Mouse (Mus musculus): ENCODE measurements around the gene Slc35e4. TPM values are rescaled to one million over a fixed set of nuclear protein-coding genes. Genes with fewer than 3 reads are reported as not detected.
"Not testable (repeated sequence)": the region's sequence is repeated elsewhere in the genome, so short reads cannot be mapped to it uniquely, and the experiment has no call there.

Gene Slc35e4
- 8.1 and 10.6 TPM in 2 replicates for polyA plus RNA-seq (2012; rRNA removed)

DNA sequence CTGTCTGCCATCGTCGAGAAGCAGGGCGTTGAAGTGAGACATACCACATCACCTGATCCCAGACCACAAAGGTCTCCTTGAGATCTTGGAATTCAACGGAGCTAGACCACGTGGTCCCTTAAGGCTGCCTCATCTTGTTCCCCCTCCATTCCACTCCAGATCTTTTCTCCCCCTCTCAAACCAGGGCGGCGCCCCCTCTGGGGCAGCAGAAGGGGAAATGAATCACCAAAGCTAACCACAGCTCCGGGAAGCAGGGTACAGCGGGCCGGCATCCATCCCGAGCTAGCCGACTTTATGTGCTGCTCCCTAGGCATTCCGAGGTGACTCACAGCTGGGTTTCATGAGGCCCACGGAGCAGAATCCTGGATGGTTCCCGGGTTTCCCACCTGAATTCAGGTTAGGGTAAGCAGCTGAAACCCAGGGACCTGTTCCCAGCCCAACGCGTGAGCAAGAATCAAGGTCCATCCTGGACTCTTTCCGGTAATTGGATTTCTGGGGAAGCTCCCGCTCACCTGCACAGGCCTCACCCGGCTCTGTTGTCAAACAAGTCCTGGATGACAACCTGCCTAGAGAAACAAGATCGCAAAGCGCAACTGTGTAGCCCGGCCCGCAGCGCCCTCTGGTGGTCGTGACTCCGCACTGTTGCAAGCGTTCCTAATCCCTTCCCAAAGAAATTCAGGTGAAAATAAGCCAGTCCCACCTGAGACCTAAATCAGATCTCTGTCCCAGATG, at the start of gene Slc35e4:
Gene Slc35e4 (minus strand): TSS at position 556 of the 732 bp plus-strand sequence.
- Histone ChIP-seq H3K36me3 (ENCODE audit: control insufficient read depth, insufficient read depth, low read length) (peaks cover 1% of the 10 kb centered on the region; the same call in 1 of the 2 replicates), H3K4me1 (ENCODE audit: control insufficient read depth, insufficient read depth, low read length) (peaks cover 8% of the 10 kb centered on the region; the same call in 1 of the 2 replicates), H3K27me3 (replicated peaks; ENCODE audit: control insufficient read depth, insufficient read depth, low read length) (no peaks in the 10 kb centered on the region), H3K4me3 (ENCODE audit: insufficient read depth, low read depth, low read length) (peak within 1 kb of the TSS; percentile 70), H3K27ac (ENCODE audit: insufficient read depth, low read depth, low read length) (peak within 1 kb of the TSS; percentile 61)
- TF ChIP-seq CTCF (conservative IDR thresholded peaks at IDR 0.05; ENCODE audit: insufficient read depth, insufficient read length, low read depth, low read length) (peak; percentile 86), POLR2A (IDR thresholded peaks at IDR 0.05; ENCODE audit: low read depth, low read length) (no peak)
- under 1% methylated on average over 28 of the region's 28 CpGs for WGBS
- DNase-seq, result peak; percentile 87

DNA sequence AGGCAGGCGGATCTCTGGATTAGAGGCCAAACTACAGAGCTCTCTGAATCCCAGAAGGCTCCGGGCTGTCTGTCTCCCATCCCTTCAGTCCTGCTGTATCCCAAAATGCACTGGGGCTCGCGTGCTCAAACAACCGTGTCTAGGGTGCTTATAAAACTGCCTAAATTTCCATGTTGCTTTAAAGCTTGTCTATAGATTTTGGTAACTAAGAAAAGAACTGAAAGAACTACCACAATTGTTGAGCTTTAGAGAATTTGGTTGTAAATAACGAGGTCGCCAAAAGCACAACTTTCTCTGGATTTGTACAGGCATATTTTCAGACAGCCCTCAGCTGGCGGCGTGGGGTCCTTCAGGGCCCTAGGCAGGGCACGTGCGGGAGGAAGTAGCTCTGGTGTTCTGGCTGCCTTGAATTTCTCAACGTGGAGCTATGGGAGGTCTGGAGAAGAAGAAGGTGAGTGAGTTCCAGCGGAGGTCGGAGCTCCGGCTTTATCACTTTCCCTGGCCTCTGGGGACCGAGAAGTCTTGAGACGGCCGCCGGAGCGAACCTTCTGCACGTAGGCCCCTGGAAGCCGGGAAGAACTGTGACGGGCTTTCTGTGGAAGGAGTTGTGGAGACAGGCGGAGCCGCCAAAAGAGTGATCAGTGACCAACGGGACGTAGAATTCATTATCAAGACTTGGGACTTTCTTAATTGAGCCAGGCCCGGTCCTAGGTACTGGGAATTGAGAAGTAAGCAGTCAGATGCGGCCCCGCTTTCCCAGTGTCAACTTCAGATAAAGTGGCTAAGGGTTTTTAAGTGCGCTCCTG, 49.3 kb upstream of the Slc35e4 start, which contains the start of gene Pes1:
Gene Pes1 (plus strand): TSS at position 366 of the 806 bp plus-strand sequence.
- peak within 1 kb of the TSS; percentile 46 for H3K27ac ChIP-seq (ENCODE audit: insufficient read depth, low read depth, low read length)
- H3K4me1 ChIP-seq (ENCODE audit: control insufficient read depth, insufficient read depth, low read length), result peaks cover 8% of the 10 kb centered on the region; the same call in 1 of the 2 replicates
- H3K36me3 ChIP-seq (ENCODE audit: control insufficient read depth, insufficient read depth, low read length), result no peaks in the 10 kb centered on the region
- TF ChIP-seq CTCF (conservative IDR thresholded peaks at IDR 0.05; ENCODE audit: insufficient read depth, insufficient read length, low read depth, low read length) (no peak), POLR2A (IDR thresholded peaks at IDR 0.05; ENCODE audit: low read depth, low read length) (no peak)
- H3K27me3 ChIP-seq (replicated peaks; ENCODE audit: control insufficient read depth, insufficient read depth, low read length), result no peaks in the 10 kb centered on the region
- DNase-seq, result peak; percentile 92
- WGBS, result under 1% methylated on average over 31 of the region's 31 CpGs
- H3K4me3 ChIP-seq (ENCODE audit: insufficient read depth, low read depth, low read length), result peak within 1 kb of the TSS; percentile 81

DNA sequence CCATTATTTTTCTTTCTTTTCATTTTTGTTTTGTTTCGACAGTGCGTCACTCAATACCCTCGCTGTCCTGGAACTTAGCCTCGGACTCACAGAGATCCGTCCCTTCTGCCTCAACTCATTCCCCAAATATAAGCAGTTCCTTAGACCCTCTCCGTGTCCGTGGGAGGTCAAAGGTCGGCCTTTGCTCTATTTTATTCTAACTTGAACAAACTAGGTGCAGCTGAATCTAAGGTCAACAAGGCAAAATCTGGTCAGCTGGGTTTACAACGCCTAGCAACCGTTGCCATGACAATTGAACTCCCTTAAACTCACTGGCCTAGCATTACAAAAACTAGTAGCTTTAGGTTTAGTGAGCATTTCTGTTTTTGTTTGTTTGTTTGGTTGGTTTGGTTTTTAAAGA, 48.7 kb upstream of the Slc35e4 start:
- DNase-seq, result no peak
- H3K4me1 ChIP-seq (ENCODE audit: control insufficient read depth, insufficient read depth, low read length), result peaks cover 8% of the 10 kb centered on the region; the same call in 1 of the 2 replicates
- H3K27me3 ChIP-seq (replicated peaks; ENCODE audit: control insufficient read depth, insufficient read depth, low read length), result no peaks in the 10 kb centered on the region
- no peaks in the 10 kb centered on the region for H3K36me3 ChIP-seq (ENCODE audit: control insufficient read depth, insufficient read depth, low read length)
- H3K27ac ChIP-seq (ENCODE audit: insufficient read depth, low read depth, low read length), result peak overlapping the region; percentile 46; the same call in 1 of the 2 replicates
- 76% methylated on average over 10 of the region's 10 CpGs for WGBS
- TF ChIP-seq POLR2A (IDR thresholded peaks at IDR 0.05; ENCODE audit: low read depth, low read length), result no peak
- TF ChIP-seq CTCF (conservative IDR thresholded peaks at IDR 0.05; ENCODE audit: insufficient read depth, insufficient read length, low read depth, low read length), result no peak
- H3K4me3 ChIP-seq (ENCODE audit: insufficient read depth, low read depth, low read length), result peak overlapping the region; percentile 44

DNA sequence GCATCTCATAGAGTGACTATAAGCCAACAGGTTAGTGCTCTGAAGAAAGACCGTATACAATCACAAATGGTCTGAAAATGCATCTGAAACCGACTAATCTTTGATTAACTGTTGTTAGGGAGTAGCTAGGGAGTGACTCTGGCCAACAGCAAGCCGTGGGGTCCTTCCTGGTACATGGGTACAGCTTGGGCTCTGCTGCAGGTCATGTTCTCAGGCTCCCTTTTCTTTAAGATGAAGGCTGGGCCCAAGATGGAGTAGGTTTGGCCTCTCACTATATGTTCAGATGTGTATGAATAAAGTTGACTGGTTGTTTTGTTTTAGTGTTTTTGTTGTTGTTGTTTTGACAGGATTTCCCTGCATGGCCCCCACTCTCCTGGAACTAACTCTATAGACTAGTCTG, 47.3 kb upstream of the Slc35e4 start:
- no peak overlapping the region for H3K27ac ChIP-seq (ENCODE audit: insufficient read depth, low read depth, low read length)
- 76% methylated on average over 3 of the region's 3 CpGs for WGBS
- TF ChIP-seq CTCF (conservative IDR thresholded peaks at IDR 0.05; ENCODE audit: insufficient read depth, insufficient read length, low read depth, low read length), result no peak
- TF ChIP-seq POLR2A (IDR thresholded peaks at IDR 0.05; ENCODE audit: low read depth, low read length), result no peak
- H3K36me3 ChIP-seq (ENCODE audit: control insufficient read depth, insufficient read depth, low read length), result no peaks in the 10 kb centered on the region
- H3K4me1 ChIP-seq (ENCODE audit: control insufficient read depth, insufficient read depth, low read length), result peaks cover 8% of the 10 kb centered on the region; the same call in 1 of the 2 replicates
- DNase-seq, result no peak
- no peaks in the 10 kb centered on the region for H3K27me3 ChIP-seq (replicated peaks; ENCODE audit: control insufficient read depth, insufficient read depth, low read length)
- no peak overlapping the region for H3K4me3 ChIP-seq (ENCODE audit: insufficient read depth, low read depth, low read length)

DNA sequence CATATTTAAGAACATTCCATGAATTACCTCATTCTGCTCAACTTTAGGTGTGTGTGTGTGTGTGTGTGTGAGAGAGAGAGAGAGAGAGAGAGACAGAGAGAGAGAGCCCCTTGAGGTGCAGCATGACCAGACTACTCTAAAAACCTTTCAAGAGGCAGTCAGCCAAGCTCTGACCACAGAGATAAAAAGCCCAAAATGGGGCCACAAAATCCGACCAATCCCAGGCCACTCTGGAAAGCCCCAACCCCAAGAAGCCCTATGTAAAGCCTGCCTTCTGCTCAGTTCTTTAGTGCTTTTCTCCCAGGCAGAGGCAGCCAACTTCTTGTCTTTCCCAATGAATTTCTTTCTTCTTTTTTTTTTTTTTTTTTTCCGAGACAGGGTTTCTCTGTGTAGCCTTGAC, 46.4 kb upstream of the Slc35e4 start:
- Histone ChIP-seq H3K4me3 (ENCODE audit: insufficient read depth, low read depth, low read length) (no peak overlapping the region), H3K27ac (ENCODE audit: insufficient read depth, low read depth, low read length) (no peak overlapping the region), H3K36me3 (ENCODE audit: control insufficient read depth, insufficient read depth, low read length) (no peaks in the 10 kb centered on the region), H3K27me3 (replicated peaks; ENCODE audit: control insufficient read depth, insufficient read depth, low read length) (no peaks in the 10 kb centered on the region), H3K4me1 (ENCODE audit: control insufficient read depth, insufficient read depth, low read length) (peaks cover 8% of the 10 kb centered on the region; the same call in 1 of the 2 replicates)
- no peak for DNase-seq
- TF ChIP-seq POLR2A (IDR thresholded peaks at IDR 0.05; ENCODE audit: low read depth, low read length), result no peak
- TF ChIP-seq CTCF (conservative IDR thresholded peaks at IDR 0.05; ENCODE audit: insufficient read depth, insufficient read length, low read depth, low read length), result no peak
- WGBS, result 32% methylated on average over 2 of the region's 2 CpGs

DNA sequence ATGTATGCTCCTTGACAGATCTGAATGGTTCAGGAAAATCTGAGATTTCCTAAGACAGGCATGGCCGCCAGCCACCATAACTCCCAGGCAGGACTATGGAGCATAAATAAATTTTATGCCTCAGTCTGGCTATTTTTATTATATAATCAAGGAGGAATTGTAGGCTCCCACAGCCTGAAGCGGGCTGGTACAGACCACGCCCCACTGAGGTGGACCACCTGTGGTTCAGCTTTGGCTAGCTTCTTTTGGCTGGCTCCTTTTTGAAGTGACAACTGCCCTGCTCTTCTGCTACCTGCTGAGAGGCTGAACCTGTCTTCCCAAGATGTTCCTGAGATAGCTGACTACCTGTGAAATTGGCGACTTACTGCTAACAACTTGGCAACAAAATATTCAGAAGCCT, 40.9 kb upstream of the Slc35e4 start:
- not testable (repeated sequence) for H3K4me1 ChIP-seq (ENCODE audit: control insufficient read depth, insufficient read depth, low read length); DNase-seq; H3K27me3 ChIP-seq (replicated peaks; ENCODE audit: control insufficient read depth, insufficient read depth, low read length); H3K27ac ChIP-seq (ENCODE audit: insufficient read depth, low read depth, low read length); H3K36me3 ChIP-seq (ENCODE audit: control insufficient read depth, insufficient read depth, low read length); H3K4me3 ChIP-seq (ENCODE audit: insufficient read depth, low read depth, low read length)
- 81% methylated on average over 4 of the region's 4 CpGs for WGBS

DNA sequence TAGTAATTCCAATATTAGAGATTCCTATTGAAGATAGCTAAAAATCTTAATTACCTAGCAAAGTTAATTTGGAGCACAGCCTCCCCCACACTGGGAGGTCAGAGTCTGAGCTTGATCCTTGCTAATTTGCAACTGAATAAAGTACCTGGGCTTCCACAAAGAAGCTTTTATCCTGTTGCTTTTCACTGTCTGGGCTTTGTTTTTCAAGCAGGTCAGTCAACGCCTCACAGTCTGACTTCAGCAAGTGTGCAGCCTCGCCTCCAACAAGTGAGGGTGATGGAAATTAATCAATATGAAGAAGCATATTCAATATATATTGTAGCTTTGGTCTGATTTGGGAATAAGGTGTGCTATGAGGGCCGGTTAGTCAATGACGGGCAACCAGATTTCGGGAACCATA, 40.4 kb upstream of the Slc35e4 start:
- not testable (repeated sequence) for H3K27me3 ChIP-seq (replicated peaks; ENCODE audit: control insufficient read depth, insufficient read depth, low read length); H3K27ac ChIP-seq (ENCODE audit: insufficient read depth, low read depth, low read length); DNase-seq; H3K4me1 ChIP-seq (ENCODE audit: control insufficient read depth, insufficient read depth, low read length); H3K36me3 ChIP-seq (ENCODE audit: control insufficient read depth, insufficient read depth, low read length); H3K4me3 ChIP-seq (ENCODE audit: insufficient read depth, low read depth, low read length)
- 92% methylated on average over 5 of the region's 5 CpGs for WGBS

Measured in kidney, adult 2 months (tissue).